Mouse (Mus musculus) neutrophil, adult 5-6 weeks (primary cell): ENCODE measurements around the gene Etnk2. TPM values are rescaled to one million over a fixed set of nuclear protein-coding genes. Genes with fewer than 3 reads are reported as not detected.

Source experiments
- ATAC-seq: fragments of 151-379, 151-347 bp; 2 replicates; pipeline ENCODE4 v1.8.0; 2017; ENCODE audit warnings: mild to moderate bottlenecking, moderate TSS enrichment; ENCODE audit not compliant: insufficient number of reproducible peaks, poor library complexity, low FRiP score, severe bottlenecking; ENCODE audit errors: extremely low read depth
- total RNA-seq: library from RNA; stranded (forward); fragments of 200-1000 nt; gene quantifications from 2 replicates; pipeline ENCODE4 v1.2.3, GENCODE M21; 2017

The Etnk2 gene
- total RNA-seq, 1 experiment from 2014 or later, result not detected

DNA sequence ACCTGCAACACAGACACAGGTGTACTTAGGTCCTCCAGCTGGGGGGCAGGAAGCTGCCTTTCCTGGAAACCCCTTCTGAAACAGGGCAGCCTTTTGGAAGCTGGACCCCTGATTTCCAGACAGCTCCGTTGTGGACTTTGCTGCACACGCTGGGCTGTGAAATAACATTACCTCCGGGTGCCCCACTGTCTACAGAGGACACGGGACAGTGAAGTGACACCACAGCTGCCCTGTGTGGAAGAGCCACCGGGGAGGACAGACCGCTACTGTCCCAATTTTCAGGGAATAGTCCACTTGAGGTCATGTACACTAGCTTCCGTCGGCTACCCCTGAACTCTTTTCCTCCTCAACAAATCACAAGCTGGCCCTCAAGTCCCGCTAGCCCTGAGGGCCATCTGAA, 44.9 kb downstream of the Etnk2 start:
- no peak for ATAC-seq

GRCm38 (mm10) chr1:133408880-133409516, 45.6 kb downstream of the Etnk2 start:
- ATAC-seq, result no peak

GRCm38 (mm10) chr1:133409786-133410185, 46.4 kb downstream of the Etnk2 start:
- ATAC-seq, result no peak

GRCm38 (mm10) chr1:133411506-133412147, 48.3 kb downstream of the Etnk2 start:
- no peak for ATAC-seq

DNA sequence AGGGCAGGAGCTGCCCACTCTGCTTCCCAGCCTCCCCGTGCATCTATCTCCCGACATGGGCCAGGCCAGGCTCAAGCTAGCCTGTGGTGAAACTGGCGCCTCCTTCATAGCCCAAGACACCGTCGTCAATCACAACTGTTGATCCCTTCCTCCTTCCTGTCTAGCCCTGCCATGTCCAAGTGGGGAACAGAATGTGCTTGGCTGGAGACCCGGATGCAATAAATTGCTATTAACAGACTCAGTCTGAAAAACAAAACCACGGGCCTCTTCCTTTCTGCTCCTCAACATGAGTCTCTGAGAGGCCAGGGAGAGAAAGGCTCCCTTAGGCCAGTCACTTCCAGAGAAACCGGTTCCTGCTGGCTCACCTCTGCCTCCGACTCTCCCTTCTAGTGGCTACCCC, 49.6 kb downstream of the Etnk2 start:
- no peak for ATAC-seq

GRCm38 (mm10) chr1:133415086-133415485, 51.7 kb downstream of the Etnk2 start:
- ATAC-seq, result no peak

GRCm38 (mm10) chr1:133415505-133415904, 52.1 kb downstream of the Etnk2 start:
- ATAC-seq, result no peak

GRCm38 (mm10) chr1:133416472-133416871, 53.1 kb downstream of the Etnk2 start:
- no peak for ATAC-seq

GRCm38 (mm10) chr1:133417113-133417512, 53.7 kb downstream of the Etnk2 start:
- ATAC-seq, result no peak

GRCm38 (mm10) chr1:133417539-133417938, 54.2 kb downstream of the Etnk2 start:
- ATAC-seq, result no peak

- peak; percentile 44 for ATAC-seq
Observed at GRCm38 (mm10) chr1:133418164-133418800, 54.9 kb downstream of the Etnk2 start.

DNA sequence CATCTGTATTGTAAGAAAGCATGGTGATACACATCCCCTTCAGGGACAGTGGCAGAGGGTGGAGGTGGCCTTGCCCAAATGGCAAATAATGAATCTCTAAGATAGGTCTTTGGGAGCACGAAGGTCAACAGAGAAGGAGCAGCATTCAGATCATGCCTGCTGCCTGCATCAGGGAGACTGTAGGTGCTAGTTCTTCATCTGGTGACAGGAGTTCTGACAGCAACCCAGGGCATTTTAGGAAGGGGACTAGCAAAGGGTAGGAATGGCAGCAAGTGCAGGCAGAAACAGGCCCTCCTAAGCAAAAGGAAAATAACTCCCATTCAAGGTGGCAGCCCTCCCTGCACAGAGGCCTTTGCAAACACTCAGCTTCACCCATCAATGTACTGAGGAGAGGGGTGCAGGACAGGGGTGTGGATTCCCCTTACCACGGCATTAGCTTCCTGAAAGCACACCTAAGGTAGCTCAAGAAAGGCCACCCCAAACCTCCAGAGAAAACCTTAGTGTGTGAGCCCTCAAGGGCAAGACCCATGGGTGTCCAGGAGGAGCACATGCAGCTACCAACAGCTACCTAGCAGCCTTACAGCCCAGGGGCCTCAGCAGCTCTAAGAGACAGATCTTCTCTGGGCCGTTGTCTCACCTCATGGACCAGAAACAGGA, 55.9 kb downstream of the Etnk2 start:
- ATAC-seq, result no peak

- ATAC-seq, result no peak
Observed at GRCm38 (mm10) chr1:133420491-133420890, 57.1 kb downstream of the Etnk2 start.

- no peak for ATAC-seq
Observed at GRCm38 (mm10) chr1:133421061-133421460, 57.7 kb downstream of the Etnk2 start.

GRCm38 (mm10) chr1:133421975-133422570, 58.7 kb downstream of the Etnk2 start:
- no peak for ATAC-seq

DNA sequence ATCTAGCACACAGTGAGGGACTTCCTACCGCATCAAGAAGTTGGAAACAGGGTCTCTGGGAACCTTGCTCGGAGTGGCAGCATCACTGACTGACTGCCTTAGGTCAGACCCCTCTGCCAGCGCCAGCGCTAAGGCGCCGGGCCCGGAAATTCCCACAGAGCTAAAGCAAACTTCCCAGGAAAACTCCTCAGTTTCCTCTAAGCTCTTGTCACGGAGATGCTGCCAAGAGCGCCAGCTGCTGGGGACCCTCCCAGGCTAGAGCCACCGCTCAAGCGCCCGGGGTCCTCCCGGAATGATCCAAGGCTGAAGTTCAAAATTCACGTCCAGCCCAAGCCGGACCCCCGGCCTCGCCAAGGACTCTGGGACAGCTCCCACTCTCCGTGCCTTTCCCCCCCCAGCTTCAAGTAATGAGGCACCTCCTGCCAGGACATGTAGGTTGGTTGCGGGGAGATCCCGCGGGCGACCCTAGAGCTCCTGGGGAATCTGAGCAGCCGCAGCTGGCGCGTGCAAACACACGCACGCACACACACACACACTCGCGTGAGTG, 59.3 kb downstream of the Etnk2 start:
- ATAC-seq, result no peak

DNA sequence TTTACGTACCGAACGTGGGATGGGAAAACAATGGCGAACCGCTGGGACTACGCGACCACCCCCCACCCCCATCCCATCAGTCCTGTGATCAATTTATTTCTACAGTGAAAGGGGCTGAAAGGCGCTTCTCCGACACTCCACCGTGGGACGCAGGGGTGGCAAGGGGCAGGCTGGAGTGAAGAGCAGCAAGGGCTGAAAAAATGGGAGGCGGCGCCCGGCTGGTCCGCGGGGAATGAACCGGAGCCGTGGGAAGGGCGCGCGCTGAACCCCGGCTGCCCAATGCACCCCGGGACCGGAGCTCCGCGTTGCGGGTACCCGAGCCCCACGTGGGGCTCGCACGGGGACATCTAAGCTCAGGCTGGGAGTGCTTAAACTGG, 59.8 kb downstream of the Etnk2 start:
- no peak for ATAC-seq

DNA sequence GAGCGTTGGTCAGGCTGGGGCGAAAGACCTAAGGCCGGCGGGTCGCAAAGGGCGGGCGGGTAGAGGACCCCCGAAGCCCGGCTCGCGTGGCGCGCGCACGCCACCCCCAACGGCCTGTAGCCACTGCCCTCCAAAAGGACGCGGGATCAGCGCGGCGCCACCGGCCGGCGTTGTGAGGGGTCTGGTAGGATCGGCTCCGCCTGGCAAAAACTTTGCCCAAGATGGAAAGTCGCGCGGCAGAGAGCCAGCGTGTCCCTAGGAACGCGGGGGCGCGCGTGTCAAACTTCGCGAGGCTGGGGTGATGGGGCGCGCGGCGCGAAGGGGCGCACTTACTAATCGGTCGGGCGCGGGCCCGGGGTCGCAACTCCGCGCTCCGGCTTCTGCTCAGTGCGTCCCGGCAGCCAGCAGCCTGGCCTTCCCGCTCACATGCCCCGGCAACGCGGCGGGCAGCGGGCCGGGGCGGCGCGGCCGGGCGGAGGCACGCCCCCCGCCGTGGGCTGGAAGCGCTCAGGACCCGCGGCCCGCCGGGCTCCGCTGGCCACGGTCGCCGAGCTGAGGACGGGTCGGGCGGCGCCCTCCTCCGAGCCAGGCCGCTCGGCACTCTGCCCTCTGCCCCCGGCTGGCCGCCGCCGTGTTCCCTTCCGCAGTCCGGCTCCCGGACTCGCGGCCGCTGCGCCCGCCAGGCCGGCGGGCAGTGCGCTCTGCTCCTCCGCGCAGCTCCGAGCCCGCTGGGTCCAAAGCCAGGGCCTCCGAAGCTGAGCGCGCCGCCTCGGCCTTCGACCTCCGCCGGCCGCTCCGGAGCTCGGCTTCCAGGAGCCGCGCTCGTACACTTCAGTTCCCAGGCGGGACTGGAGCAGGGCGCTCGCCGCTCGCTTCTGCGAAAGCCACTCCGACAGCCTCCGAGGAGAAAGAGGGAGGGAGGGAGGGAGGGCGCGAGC, 60.4 kb downstream of the Etnk2 start, which contains the start of gene Sox13:
TSS of gene Sox13 (minus strand) at position 835 of the 938 bp plus-strand sequence.
- ATAC-seq, result no peak
